Comparison of ENCODE assay signal across 8 mouse cellular contexts in genomic region chr11:5542482-5543185, GRCm38 (mm10). TPM values are rescaled to one million over a fixed set of nuclear protein-coding genes. Genes with fewer than 3 reads are reported as not detected.
A peak's percentile ranks its signal among the peaks of the same experiment; 100 is the strongest.
DNase-seq lines count a peak whose midpoint lies in the region; ATAC-seq and TF ChIP-seq lines count a peak whose summit lies in the region.

No protein-coding gene starts in this region.

- H3K9me3 ChIP-seq in hindbrain, embryonic 14.5 days (ENCODE audit: control insufficient read depth, low read length) = no peaks in the 10 kb centered on the region
- H3K9me3 ChIP-seq in midbrain, embryonic 12.5 days = no peaks in the 10 kb centered on the region

- H3K27ac ChIP-seq in kidney, adult 2 months (ENCODE audit: insufficient read depth, low read depth, low read length) = no peak overlapping the region
- H3K27ac ChIP-seq in cortical plate, adult 2 months (ENCODE audit: insufficient read depth, low read length) = no peak overlapping the region
- H3K27ac ChIP-seq in hindbrain, embryonic 14.5 days = no peak overlapping the region
- H3K27ac ChIP-seq in midbrain, embryonic 12.5 days (replicated peaks) = no peak overlapping the region

- peak overlapping the region; percentile 91; the same call in 1 of the 2 replicates for H3K9ac ChIP-seq in hindbrain, embryonic 14.5 days
- H3K9ac ChIP-seq in midbrain, embryonic 12.5 days (replicated peaks) = no peak overlapping the region

- peaks cover 21% of the 10 kb centered on the region; the same call in 1 of the 2 replicates for H3K4me1 ChIP-seq in kidney, adult 2 months (ENCODE audit: control insufficient read depth, insufficient read depth, low read length)
- H3K4me1 ChIP-seq in cortical plate, adult 2 months (ENCODE audit: control insufficient read depth, insufficient read depth, low read length) = peaks cover 3% of the 10 kb centered on the region; the same call in 1 of the 2 replicates
- H3K4me1 ChIP-seq in hindbrain, embryonic 14.5 days (replicated peaks; ENCODE audit: control insufficient read depth, insufficient read depth, low read length) = peaks cover 13% of the 10 kb centered on the region
- H3K4me1 ChIP-seq in midbrain, embryonic 12.5 days = peaks cover 14% of the 10 kb centered on the region

- no peaks in the 10 kb centered on the region; the same call in 1 of the 2 replicates for H3K36me3 ChIP-seq in kidney, adult 2 months (ENCODE audit: control insufficient read depth, insufficient read depth, low read length)
- peaks cover 3% of the 10 kb centered on the region for H3K36me3 ChIP-seq in hindbrain, embryonic 14.5 days (replicated peaks; ENCODE audit: control insufficient read depth, insufficient read depth)
- H3K36me3 ChIP-seq in midbrain, embryonic 12.5 days = peaks cover 12% of the 10 kb centered on the region; the same call in 1 of the 2 replicates

- TF ChIP-seq POLR2A in kidney, adult 2 months (IDR thresholded peaks at IDR 0.05; ENCODE audit: low read depth, low read length) = no peak
- TF ChIP-seq POLR2A in cortical plate, adult 2 months (IDR thresholded peaks at IDR 0.05; ENCODE audit: extremely low read depth, insufficient read depth, low read length) = no peak

- ATAC-seq in hindbrain, embryonic 14.5 days (ENCODE audit: low FRiP score) = no peak
- ATAC-seq in midbrain, embryonic 12.5 days (ENCODE audit: low FRiP score, low read depth) = peak; percentile 21; the same call in 1 of the 2 replicates

- peak overlapping the region; percentile 82 for H3K4me2 ChIP-seq in hindbrain, embryonic 14.5 days (replicated peaks)
- peak overlapping the region; percentile 83 for H3K4me2 ChIP-seq in midbrain, embryonic 12.5 days (replicated peaks)

- no peaks in the 10 kb centered on the region for H3K27me3 ChIP-seq in kidney, adult 2 months (replicated peaks; ENCODE audit: control insufficient read depth, insufficient read depth, low read length)
- no peaks in the 10 kb centered on the region for H3K27me3 ChIP-seq in hindbrain, embryonic 14.5 days (ENCODE audit: control insufficient read depth, insufficient read depth, low read length)
- H3K27me3 ChIP-seq in midbrain, embryonic 12.5 days = 0 out of 2 replicates have a peak, but pooled peaks cover 3% of the 10 kb centered on the region

- no peak for TF ChIP-seq CTCF in kidney, adult 2 months (conservative IDR thresholded peaks at IDR 0.05; ENCODE audit: insufficient read depth, insufficient read length, low read depth, low read length)
- TF ChIP-seq CTCF in cortical plate, adult 2 months (IDR thresholded peaks at IDR 0.05; ENCODE audit: extremely low read depth, insufficient read depth, low read length) = no peak

- intact Hi-C loops in left cerebral cortex, postnatal 14 days (cut with DNase I) = no loop called here

- no peak for DNase-seq in kidney, adult 2 months
- no peak for DNase-seq in kidney, postnatal 25 days
- DNase-seq in hindbrain, embryonic 14.5 days (ENCODE audit: low spot score) = no peak
- no peak for DNase-seq in right cerebral cortex, adult 18-20 months
- DNase-seq in left cerebral cortex, postnatal 14 days (ENCODE audit: low spot score in 2 of 2) = no peak
- no peak for DNase-seq in thymus, postnatal 10 days (ENCODE audit: low spot score in 2 of 2)

- 41% methylated on average over 5 of the region's 5 CpGs for WGBS in kidney, adult 2 months
- WGBS in hindbrain, embryonic 14.5 days = 57% methylated on average over 5 of the region's 5 CpGs
- WGBS in midbrain, embryonic 12.5 days = 55% methylated on average over 5 of the region's 5 CpGs

- H3K4me3 ChIP-seq in kidney, adult 2 months (ENCODE audit: insufficient read depth, low read depth, low read length) = peak overlapping the region; percentile 32; the same call in 1 of the 2 replicates
- H3K4me3 ChIP-seq in cortical plate, adult 2 months (ENCODE audit: insufficient read depth, low read length) = peak overlapping the region; percentile 39
- peak overlapping the region; percentile 95 for H3K4me3 ChIP-seq in hindbrain, embryonic 14.5 days (replicated peaks; ENCODE audit: low read length)
- H3K4me3 ChIP-seq in midbrain, embryonic 12.5 days = peak overlapping the region; percentile 81

RNA-seq across cellular contexts. Expression of gene Ccdc117, which starts 0.6 kb away (rescaled TPM):
- polyA plus RNA-seq in kidney, adult 2 months (2012; rRNA removed) = 7.8 and 9.4 TPM in 2 replicates
- polyA plus RNA-seq in cortical plate, adult 2 months (2012; rRNA removed) = 9.5 and 9.9 TPM in 2 replicates
- 11.4 and 15.4 TPM in 2 replicates for polyA plus RNA-seq in hindbrain, embryonic 14.5 days (2014; fragmentation: Nextera tagmentation; extraction: Ambion mirVana)
- 25.8 and 29.6 TPM in 2 replicates for polyA plus RNA-seq in midbrain, embryonic 12.5 days (2016; fragmentation: Nextera tagmentation; extraction: Ambion mirVana)
- total RNA-seq in left cerebral cortex, postnatal 14 days (2021) = 10 to 100 TPM; 10.8 to 11.7 TPM

RNA-seq across cellular contexts. Expression of gene Xbp1, which starts 22.2 kb away (rescaled TPM):
- polyA plus RNA-seq in kidney, adult 2 months (2012; rRNA removed) = 99.8 and 102 TPM in 2 replicates
- 64.8 and 72.8 TPM in 2 replicates for polyA plus RNA-seq in cortical plate, adult 2 months (2012; rRNA removed)
- 133 and 167 TPM in 2 replicates for polyA plus RNA-seq in hindbrain, embryonic 14.5 days (2014; fragmentation: Nextera tagmentation; extraction: Ambion mirVana)
- polyA plus RNA-seq in midbrain, embryonic 12.5 days (2016; fragmentation: Nextera tagmentation; extraction: Ambion mirVana) = 113 and 114 TPM in 2 replicates
- total RNA-seq in left cerebral cortex, postnatal 14 days (2021) = 10 to 100 TPM; 79.2 to 97.0 TPM

RNA-seq across cellular contexts. Expression of gene Ankrd36, which starts 26.9 kb away (rescaled TPM):
- polyA plus RNA-seq in kidney, adult 2 months (2012; rRNA removed) = 0.03 and 0.10 TPM in 2 replicates
- polyA plus RNA-seq in cortical plate, adult 2 months (2012; rRNA removed) = not detected in 2 replicates
- not detected in 2 replicates for polyA plus RNA-seq in hindbrain, embryonic 14.5 days (2014; fragmentation: Nextera tagmentation; extraction: Ambion mirVana)
- polyA plus RNA-seq in midbrain, embryonic 12.5 days (2016; fragmentation: Nextera tagmentation; extraction: Ambion mirVana) = 0.20 TPM in 1 of 2 replicates, not detected in the other
- not detected for total RNA-seq in left cerebral cortex, postnatal 14 days (2021)

Comparison
In these comparisons a context has a peak if more than half of its experiments do, and no peak if none do; other contexts are left out.
1. H3K4me3 ChIP-seq: peak in every context shown above with its lines; median percentile 95 in hindbrain, embryonic 14.5 days; 81 in midbrain, embryonic 12.5 days; 39 in cortical plate, adult 2 months; 32 in kidney, adult 2 months.